Mouse (Mus musculus) kidney, embryonic 14.5 days (tissue): Measurements from ENCODE around the gene Ppp3ca. TPM values are rescaled to one million over a fixed set of nuclear protein-coding genes. Genes with fewer than 3 reads are reported as not detected.

Source experiments
- ATAC-seq: fragments of 200-750 bp; cut with Nextera tagmentation; 2 replicates; pipeline ENCODE4 v1.8.0; 2017; ENCODE audit warnings: moderate number of reproducible peaks, mild to moderate bottlenecking, moderate TSS enrichment, moderate library complexity; ENCODE audit not compliant: low FRiP score, low TSS enrichment
- H3K27ac ChIP-seq: fragments of 300-500 bp; sonication (generic); 2 replicates; pipeline ENCODE4 v1.5.1; 2014; ENCODE audit warnings: low read depth, mild to moderate bottlenecking, low read length, moderate library complexity, mixed read lengths
- H3K27me3 ChIP-seq: fragments of 300-500 bp; sonication (generic); 2 replicates; pipeline ENCODE4 v1.6.1; 2014; ENCODE audit warnings: mild to moderate bottlenecking, low read length; ENCODE audit not compliant: control insufficient read depth, insufficient read depth
- H3K36me3 ChIP-seq: fragments of 300-500 bp; sonication (generic); 2 replicates; pipeline ENCODE4 v1.6.1; 2014; ENCODE audit warnings: low read length, mixed read lengths; ENCODE audit not compliant: control insufficient read depth, insufficient read depth
- H3K4me1 ChIP-seq: fragments of 300-500 bp; sonication (generic); 2 replicates; pipeline ENCODE4 v1.6.1; 2014; ENCODE audit warnings: low read length, mixed read lengths; ENCODE audit not compliant: control insufficient read depth, insufficient read depth
- H3K4me2 ChIP-seq: fragments of 300-500 bp; sonication (generic); replicated peaks from 2 replicates; pipeline ENCODE4 v1.6.1; 2014; ENCODE audit warnings: low read depth, mild to moderate bottlenecking, low read length
- H3K4me3 ChIP-seq: fragments of 300-500 bp; sonication (generic); 2 replicates; pipeline ENCODE4 v1.5.1; 2014; ENCODE audit warnings: mild to moderate bottlenecking, low read length
- H3K9ac ChIP-seq: fragments of 300-500 bp; sonication (generic); 2 replicates; pipeline ENCODE4 v1.6.1; 2014; ENCODE audit warnings: low read depth, mild to moderate bottlenecking, low read length, moderate library complexity
- H3K9me3 ChIP-seq: fragments of 300-500 bp; sonication (generic); 2 replicates; pipeline ENCODE4 v1.6.1; 2016; ENCODE audit warnings: low read length; ENCODE audit not compliant: control insufficient read depth
- WGBS: fragments of 180-500 bp; shearing (Covaris S2); extraction: QIAGEN DNeasy Blood & Tissue Kit; methylation state at CpG from one replicate; pipeline ENCODE4 v1.1.7; 2014; 5-methylcytosine and 5-hydroxymethylcytosine counted together
- polyA plus RNA-seq: library from polyadenylated mRNA; unstranded; fragments of >200 nt; fragmentation: Nextera tagmentation; extraction: Ambion mirVana; gene quantifications from 2 replicates; pipeline ENCODE4 v1.2.1, GENCODE M21; 2014

Ppp3ca gene
- polyA plus RNA-seq, 1 experiment from 2014 or later = 76.7 TPM

GRCm38 (mm10) chr3:136945550-136945949 is 275.6 kb downstream of the Ppp3ca start:
- Histone ChIP-seq H3K4me2 (no peak overlapping the region), H3K9me3 (no peaks in the 10 kb centered on the region), H3K36me3 (no peaks in the 10 kb centered on the region), H3K4me1 (0 out of 2 replicates have a peak, but pooled peaks cover 4% of the 10 kb centered on the region), H3K4me3 (no peak overlapping the region), H3K27me3 (no peaks in the 10 kb centered on the region), H3K27ac (no peak overlapping the region), H3K9ac (no peak overlapping the region)
- ATAC-seq = peak; percentile 72; the same call in 1 of the 2 replicates
- WGBS = 54% methylated on average over 4 of the region's 4 CpGs

- no peak overlapping the region for H3K4me2 ChIP-seq
- WGBS = 76% methylated on average over 2 of the region's 2 CpGs
- H3K9me3 ChIP-seq = no peaks in the 10 kb centered on the region
- no peak overlapping the region for H3K9ac ChIP-seq
- no peaks in the 10 kb centered on the region for H3K27me3 ChIP-seq
- no peak overlapping the region for H3K4me3 ChIP-seq
- ATAC-seq = no peak
- H3K4me1 ChIP-seq = 0 out of 2 replicates have a peak, but pooled peaks cover 4% of the 10 kb centered on the region
- no peak overlapping the region for H3K27ac ChIP-seq
- no peaks in the 10 kb centered on the region for H3K36me3 ChIP-seq
Observed at GRCm38 (mm10) chr3:136946662-136947061, 276.7 kb downstream of the Ppp3ca start.

GRCm38 (mm10) chr3:136948142-136948541 is 278.2 kb downstream of the Ppp3ca start:
- 74% methylated on average over 4 of the region's 4 CpGs for WGBS
- Histone ChIP-seq H3K4me2 (no peak overlapping the region), H3K4me3 (no peak overlapping the region), H3K27ac (no peak overlapping the region), H3K36me3 (no peaks in the 10 kb centered on the region), H3K4me1 (0 out of 2 replicates have a peak, but pooled peaks cover 4% of the 10 kb centered on the region), H3K27me3 (no peaks in the 10 kb centered on the region), H3K9me3 (no peaks in the 10 kb centered on the region), H3K9ac (no peak overlapping the region)
- no peak for ATAC-seq

- 88% methylated on average over 1 of the region's 1 CpGs for WGBS
- no peak for ATAC-seq
Observed at GRCm38 (mm10) chr3:136951792-136952191, 281.9 kb downstream of the Ppp3ca start.

GRCm38 (mm10) chr3:136952822-136953221 is 282.9 kb downstream of the Ppp3ca start:
- Histone ChIP-seq H3K4me1 (no peaks in the 10 kb centered on the region), H3K27me3 (no peaks in the 10 kb centered on the region), H3K9me3 (no peaks in the 10 kb centered on the region), H3K4me2 (no peak overlapping the region), H3K27ac (no peak overlapping the region), H3K36me3 (no peaks in the 10 kb centered on the region), H3K4me3 (no peak overlapping the region), H3K9ac (no peak overlapping the region)
- WGBS = 88% methylated on average over 1 of the region's 1 CpGs
- ATAC-seq = no peak

More at GRCm38 (mm10) chr3:136951792-136952191, 281.9 kb downstream of the Ppp3ca start:
- Histone ChIP-seq H3K27me3 (no peaks in the 10 kb centered on the region), H3K4me2 (no peak overlapping the region), H3K9ac (no peak overlapping the region), H3K9me3 (no peaks in the 10 kb centered on the region), H3K4me3 (no peak overlapping the region), H3K4me1 (no peaks in the 10 kb centered on the region), H3K27ac (no peak overlapping the region), H3K36me3 (no peaks in the 10 kb centered on the region)

GRCm38 (mm10) chr3:136955043-136955442 is 285.1 kb downstream of the Ppp3ca start:
- Histone ChIP-seq H3K4me3 (no peak overlapping the region), H3K36me3 (no peaks in the 10 kb centered on the region), H3K27me3 (no peaks in the 10 kb centered on the region), H3K4me1 (no peaks in the 10 kb centered on the region), H3K4me2 (no peak overlapping the region), H3K27ac (no peak overlapping the region), H3K9me3 (no peaks in the 10 kb centered on the region), H3K9ac (no peak overlapping the region)
- WGBS = 90% methylated on average over 2 of the region's 2 CpGs
- no peak for ATAC-seq

GRCm38 (mm10) chr3:136960314-136960713 is 290.4 kb downstream of the Ppp3ca start:
- ATAC-seq = no peak

GRCm38 (mm10) chr3:136966786-136967185 is 296.9 kb downstream of the Ppp3ca start:
- Histone ChIP-seq H3K36me3 (no peaks in the 10 kb centered on the region), H3K27ac (no peak overlapping the region), H3K9me3 (no peaks in the 10 kb centered on the region), H3K4me3 (no peak overlapping the region), H3K4me1 (no peaks in the 10 kb centered on the region), H3K4me2 (no peak overlapping the region), H3K9ac (no peak overlapping the region), H3K27me3 (no peaks in the 10 kb centered on the region)
- WGBS = 93% methylated on average over 5 of the region's 5 CpGs
- ATAC-seq = no peak

More at GRCm38 (mm10) chr3:136960314-136960713, 290.4 kb downstream of the Ppp3ca start:
- Histone ChIP-seq H3K4me1 (no peaks in the 10 kb centered on the region), H3K27ac (no peak overlapping the region), H3K27me3 (no peaks in the 10 kb centered on the region), H3K4me2 (no peak overlapping the region), H3K9me3 (no peaks in the 10 kb centered on the region), H3K9ac (no peak overlapping the region), H3K4me3 (no peak overlapping the region), H3K36me3 (no peaks in the 10 kb centered on the region)
- WGBS = 91% methylated on average over 3 of the region's 3 CpGs

- no peaks in the 10 kb centered on the region for H3K36me3 ChIP-seq
- H3K4me3 ChIP-seq = no peak overlapping the region
- H3K9ac ChIP-seq = no peak overlapping the region
- H3K27ac ChIP-seq = no peak overlapping the region
- no peak for ATAC-seq
- H3K4me2 ChIP-seq = no peak overlapping the region
- 93% methylated on average over 2 of the region's 2 CpGs for WGBS
- no peaks in the 10 kb centered on the region for H3K4me1 ChIP-seq
- H3K9me3 ChIP-seq = no peaks in the 10 kb centered on the region
- H3K27me3 ChIP-seq = no peaks in the 10 kb centered on the region
Observed at GRCm38 (mm10) chr3:136967510-136967909, 297.6 kb downstream of the Ppp3ca start.
